Mouse (Mus musculus): ENCODE results near the gene Ccdc36. TPM values are rescaled to one million over a fixed set of nuclear protein-coding genes. Genes with fewer than 3 reads are reported as not detected.

Ccdc36 gene
- polyA plus RNA-seq, 1 experiment, result not detected

GRCm38 (mm10) chr9:108412221-108412620 lies 16.1 kb downstream of the Ccdc36 start:
- H3K27ac ChIP-seq (ENCODE audit: insufficient read depth, low read depth, low read length), result no peak overlapping the region
- TF ChIP-seq CTCF (conservative IDR thresholded peaks at IDR 0.05; ENCODE audit: insufficient read depth, insufficient read length, low read depth, low read length) (peak; percentile 25; the same call in 1 of the 2 replicates), POLR2A (IDR thresholded peaks at IDR 0.05; ENCODE audit: low read depth, low read length) (no peak)
- no peaks in the 10 kb centered on the region for H3K36me3 ChIP-seq (ENCODE audit: control insufficient read depth, insufficient read depth, low read length)
- H3K4me1 ChIP-seq (ENCODE audit: control insufficient read depth, insufficient read depth, low read length), result no peaks in the 10 kb centered on the region
- H3K4me3 ChIP-seq (ENCODE audit: insufficient read depth, low read depth, low read length), result no peak overlapping the region
- 66% methylated on average over 1 of the region's 1 CpGs for WGBS
- DNase-seq, result peak; percentile 51
- no peaks in the 10 kb centered on the region for H3K27me3 ChIP-seq (replicated peaks; ENCODE audit: control insufficient read depth, insufficient read depth, low read length)

GRCm38 (mm10) chr9:108411381-108411942 lies 16.8 kb downstream of the Ccdc36 start:
- TF ChIP-seq POLR2A (IDR thresholded peaks at IDR 0.05; ENCODE audit: low read depth, low read length) (no peak), CTCF (conservative IDR thresholded peaks at IDR 0.05; ENCODE audit: insufficient read depth, insufficient read length, low read depth, low read length) (no peak)
- no peak overlapping the region for H3K27ac ChIP-seq (ENCODE audit: insufficient read depth, low read depth, low read length)
- 80% methylated on average over 9 of the region's 9 CpGs for WGBS
- no peak overlapping the region for H3K4me3 ChIP-seq (ENCODE audit: insufficient read depth, low read depth, low read length)
- no peaks in the 10 kb centered on the region for H3K36me3 ChIP-seq (ENCODE audit: control insufficient read depth, insufficient read depth, low read length)
- DNase-seq, result no peak
- no peaks in the 10 kb centered on the region for H3K27me3 ChIP-seq (replicated peaks; ENCODE audit: control insufficient read depth, insufficient read depth, low read length)
- no peaks in the 10 kb centered on the region for H3K4me1 ChIP-seq (ENCODE audit: control insufficient read depth, insufficient read depth, low read length)

GRCm38 (mm10) chr9:108409535-108409934 lies 18.7 kb downstream of the Ccdc36 start:
- no peak for DNase-seq
- H3K4me1 ChIP-seq (ENCODE audit: control insufficient read depth, insufficient read depth, low read length), result no peaks in the 10 kb centered on the region
- TF ChIP-seq CTCF (conservative IDR thresholded peaks at IDR 0.05; ENCODE audit: insufficient read depth, insufficient read length, low read depth, low read length), result no peak
- no peak for TF ChIP-seq POLR2A (IDR thresholded peaks at IDR 0.05; ENCODE audit: low read depth, low read length)
- WGBS, result 97% methylated on average over 4 of the region's 4 CpGs
- no peak overlapping the region for H3K27ac ChIP-seq (ENCODE audit: insufficient read depth, low read depth, low read length)
- no peak overlapping the region for H3K4me3 ChIP-seq (ENCODE audit: insufficient read depth, low read depth, low read length)
- no peaks in the 10 kb centered on the region for H3K27me3 ChIP-seq (replicated peaks; ENCODE audit: control insufficient read depth, insufficient read depth, low read length)
- no peaks in the 10 kb centered on the region for H3K36me3 ChIP-seq (ENCODE audit: control insufficient read depth, insufficient read depth, low read length)

GRCm38 (mm10) chr9:108404451-108404850 lies 23.8 kb downstream of the Ccdc36 start:
- Histone ChIP-seq H3K4me1 (ENCODE audit: control insufficient read depth, insufficient read depth, low read length) (peaks cover 6% of the 10 kb centered on the region; the same call in 1 of the 2 replicates), H3K4me3 (ENCODE audit: insufficient read depth, low read depth, low read length) (no peak overlapping the region), H3K27me3 (replicated peaks; ENCODE audit: control insufficient read depth, insufficient read depth, low read length) (no peaks in the 10 kb centered on the region), H3K27ac (ENCODE audit: insufficient read depth, low read depth, low read length) (no peak overlapping the region), H3K36me3 (ENCODE audit: control insufficient read depth, insufficient read depth, low read length) (no peaks in the 10 kb centered on the region)
- 75% methylated on average over 8 of the region's 8 CpGs for WGBS
- no peak; the same call in 1 of the 2 replicates for TF ChIP-seq CTCF (conservative IDR thresholded peaks at IDR 0.05; ENCODE audit: insufficient read depth, insufficient read length, low read depth, low read length)
- TF ChIP-seq POLR2A (IDR thresholded peaks at IDR 0.05; ENCODE audit: low read depth, low read length), result no peak
- no peak for DNase-seq

- no peaks in the 10 kb centered on the region for H3K27me3 ChIP-seq (replicated peaks; ENCODE audit: control insufficient read depth, insufficient read depth, low read length)
- WGBS, result 84% methylated on average over 4 of the region's 4 CpGs
- no peak for TF ChIP-seq POLR2A (IDR thresholded peaks at IDR 0.05; ENCODE audit: low read depth, low read length)
- TF ChIP-seq CTCF (conservative IDR thresholded peaks at IDR 0.05; ENCODE audit: insufficient read depth, insufficient read length, low read depth, low read length), result no peak
- no peak for DNase-seq
- no peak overlapping the region for H3K27ac ChIP-seq (ENCODE audit: insufficient read depth, low read depth, low read length)
- no peaks in the 10 kb centered on the region for H3K36me3 ChIP-seq (ENCODE audit: control insufficient read depth, insufficient read depth, low read length)
- no peak overlapping the region for H3K4me3 ChIP-seq (ENCODE audit: insufficient read depth, low read depth, low read length)
- H3K4me1 ChIP-seq (ENCODE audit: control insufficient read depth, insufficient read depth, low read length), result peaks cover 6% of the 10 kb centered on the region; the same call in 1 of the 2 replicates
Measured at GRCm38 (mm10) chr9:108403081-108403480, 25.2 kb downstream of the Ccdc36 start.

GRCm38 (mm10) chr9:108401186-108401960 lies 26.9 kb downstream of the Ccdc36 start:
- no peaks in the 10 kb centered on the region for H3K36me3 ChIP-seq (ENCODE audit: control insufficient read depth, insufficient read depth, low read length)
- no peak for TF ChIP-seq POLR2A (IDR thresholded peaks at IDR 0.05; ENCODE audit: low read depth, low read length)
- no peak for TF ChIP-seq CTCF (conservative IDR thresholded peaks at IDR 0.05; ENCODE audit: insufficient read depth, insufficient read length, low read depth, low read length)
- no peak overlapping the region for H3K4me3 ChIP-seq (ENCODE audit: insufficient read depth, low read depth, low read length)
- 42% methylated on average over 7 of the region's 7 CpGs for WGBS
- DNase-seq, result peak; percentile 79
- peak overlapping the region; percentile 3; the same call in 1 of the 2 replicates for H3K27ac ChIP-seq (ENCODE audit: insufficient read depth, low read depth, low read length)
- H3K4me1 ChIP-seq (ENCODE audit: control insufficient read depth, insufficient read depth, low read length), result peaks cover 6% of the 10 kb centered on the region; the same call in 1 of the 2 replicates
- H3K27me3 ChIP-seq (replicated peaks; ENCODE audit: control insufficient read depth, insufficient read depth, low read length), result no peaks in the 10 kb centered on the region

GRCm38 (mm10) chr9:108398324-108398723 lies 30.0 kb downstream of the Ccdc36 start:
- H3K36me3 ChIP-seq (ENCODE audit: control insufficient read depth, insufficient read depth, low read length), result no peaks in the 10 kb centered on the region
- no peak overlapping the region for H3K4me3 ChIP-seq (ENCODE audit: insufficient read depth, low read depth, low read length)
- DNase-seq, result no peak
- no peak for TF ChIP-seq POLR2A (IDR thresholded peaks at IDR 0.05; ENCODE audit: low read depth, low read length)
- no peak for TF ChIP-seq CTCF (conservative IDR thresholded peaks at IDR 0.05; ENCODE audit: insufficient read depth, insufficient read length, low read depth, low read length)
- WGBS, result 94% methylated on average over 3 of the region's 3 CpGs
- H3K4me1 ChIP-seq (ENCODE audit: control insufficient read depth, insufficient read depth, low read length), result peaks cover 10% of the 10 kb centered on the region; the same call in 1 of the 2 replicates
- no peaks in the 10 kb centered on the region for H3K27me3 ChIP-seq (replicated peaks; ENCODE audit: control insufficient read depth, insufficient read depth, low read length)
- H3K27ac ChIP-seq (ENCODE audit: insufficient read depth, low read depth, low read length), result no peak overlapping the region
